Mouse (Mus musculus): ENCODE measurements around the gene Atf6. TPM values are rescaled to one million over a fixed set of nuclear protein-coding genes. Genes with fewer than 3 reads are reported as not detected.

Gene Atf6
- total and polyA plus RNA-seq, 3 experiments: 33.8 to 47.0 (median 35.3) TPM

GRCm38 (mm10) chr1:170704911-170705594 lies 162.5 kb downstream of the Atf6 start:
- in situ Hi-C loops (cut with MboI; ENCODE audit: low pct_ligation_motif_present, low pct_unique_long_range_greater_than_20kb, low sequenced_read_pairs): no loop called here
- no peak overlapping the region for H3K4me2 ChIP-seq (ENCODE audit: insufficient read depth, low read depth, poor library complexity, severe bottlenecking)

GRCm38 (mm10) chr1:170704103-170704502 lies 163.5 kb downstream of the Atf6 start:
- H3K4me3 ChIP-seq (replicated peaks in 1 of 3; ENCODE audit: low read depth in 2 of 3, low read length in 2 of 3, poor library complexity in 1 of 3): no peak overlapping the region
- dilution Hi-C loops (cut with MboI; ENCODE audit: extremely low pct_ligation_motif_present, extremely low pct_unique_long_range_greater_than_20kb, low sequenced_read_pairs): no loop called here
- H3K79me2 ChIP-seq (replicated peaks; ENCODE audit: control insufficient read depth, extremely low read depth, insufficient read depth, poor library complexity, severe bottlenecking): no peaks in the 10 kb centered on the region
- H3K36me3 ChIP-seq (replicated peaks in 1 of 2; ENCODE audit: control insufficient read depth in 1 of 2, insufficient read depth in 1 of 2, low read length in 1 of 2): peaks cover 20 to 37% of the 10 kb centered on the region in 2 experiments
- in situ Hi-C loops (cut with MboI; ENCODE audit: low pct_ligation_motif_present, low pct_unique_long_range_greater_than_20kb, low sequenced_read_pairs): no loop called here
- H3K9ac ChIP-seq (ENCODE audit: insufficient read depth, low read depth): no peak overlapping the region
- H3K27ac ChIP-seq (ENCODE audit: insufficient read depth, low read depth): no peak overlapping the region
- H3K4me1 ChIP-seq (ENCODE audit: control insufficient read depth in 1 of 2, insufficient read depth in 2 of 2): peaks cover 37 to 93% of the 10 kb centered on the region in 2 experiments
- no peak for TF ChIP-seq E2F4 (IDR thresholded peaks at IDR 0.05; ENCODE audit: insufficient replicate concordance, low read depth, low read length)
- TF ChIP-seq MXI1 (IDR thresholded peaks at IDR 0.05; ENCODE audit: low read depth, low read length): no peak
- TF ChIP-seq RCOR1 (conservative IDR thresholded peaks at IDR 0.05; ENCODE audit: low read depth, low read length): no peak
- TF ChIP-seq CHD2 (IDR thresholded peaks at IDR 0.05; ENCODE audit: low read length): no peak
- no peak for TF ChIP-seq ETS1 (conservative IDR thresholded peaks at IDR 0.05; ENCODE audit: low read depth, low read length)
- no peak for TF ChIP-seq USF1 (IDR thresholded peaks at IDR 0.05; ENCODE audit: low read depth, low read length)
- no peak for TF ChIP-seq MAZ (IDR thresholded peaks at IDR 0.05; ENCODE audit: low read depth, low read length)
- no peak for TF ChIP-seq UBTF (IDR thresholded peaks at IDR 0.05; ENCODE audit: low read depth, low read length)
- TF ChIP-seq IRF4 (IDR thresholded peaks at IDR 0.05; ENCODE audit: low read depth, low read length): no peak
- TF ChIP-seq USF2 (conservative IDR thresholded peaks at IDR 0.05; ENCODE audit: low read depth, low read length): no peak
- TF ChIP-seq RAD21 (IDR thresholded peaks at IDR 0.05; ENCODE audit: low read depth, low read length): no peak
- no peak for TF ChIP-seq ZNF384 (IDR thresholded peaks at IDR 0.05; ENCODE audit: low read depth, low read length)
- no peak for TF ChIP-seq HCFC1 (IDR thresholded peaks at IDR 0.05; ENCODE audit: low read depth, low read length)
- no peak overlapping the region for H3K4me2 ChIP-seq (ENCODE audit: insufficient read depth, low read depth, poor library complexity, severe bottlenecking)
- H3K9me3 ChIP-seq (replicated peaks; ENCODE audit: low read length): no peaks in the 10 kb centered on the region
- no peak for DNase-seq (ENCODE audit: extremely low read depth)
- no peaks in the 10 kb centered on the region for H3K27me3 ChIP-seq (replicated peaks)

More at GRCm38 (mm10) chr1:170704911-170705594, 162.5 kb downstream of the Atf6 start:
- Histone ChIP-seq H3K9ac (ENCODE audit: insufficient read depth, low read depth) (no peak overlapping the region), H3K4me3 (replicated peaks in 1 of 3; ENCODE audit: low read depth in 2 of 3, low read length in 2 of 3, poor library complexity in 1 of 3) (no peak overlapping the region), H3K9me3 (replicated peaks; ENCODE audit: low read length) (no peaks in the 10 kb centered on the region), H3K36me3 (replicated peaks in 1 of 2; ENCODE audit: control insufficient read depth in 1 of 2, insufficient read depth in 1 of 2, low read length in 1 of 2) (peaks cover 20 to 38% of the 10 kb centered on the region in 2 experiments), H3K4me1 (ENCODE audit: control insufficient read depth in 1 of 2, insufficient read depth in 2 of 2) (peaks cover 36 to 95% of the 10 kb centered on the region in 2 experiments), H3K27ac (ENCODE audit: insufficient read depth, low read depth) (no peak overlapping the region), H3K27me3 (replicated peaks) (no peaks in the 10 kb centered on the region), H3K79me2 (replicated peaks; ENCODE audit: control insufficient read depth, extremely low read depth, insufficient read depth, poor library complexity, severe bottlenecking) (peaks cover 2% of the 10 kb centered on the region; the same call in 1 of the 2 replicates)
- DNase-seq (ENCODE audit: extremely low read depth): no peak
- dilution Hi-C loops (cut with MboI; ENCODE audit: extremely low pct_ligation_motif_present, extremely low pct_unique_long_range_greater_than_20kb, low sequenced_read_pairs): no loop called here
- TF ChIP-seq EP300 (IDR thresholded peaks at IDR 0.05; ENCODE audit: low read length): no peak
- TF ChIP-seq TCF12 (IDR thresholded peaks at IDR 0.05; ENCODE audit: low read depth, low read length): no peak
- TF ChIP-seq CTCF (conservative IDR thresholded peaks at IDR 0.05 in 1 of 2, IDR thresholded peaks at IDR 0.05 in 1 of 2; ENCODE audit: low read depth in 2 of 2, low read length in 2 of 2): no peak
- no peak for TF ChIP-seq HCFC1 (IDR thresholded peaks at IDR 0.05; ENCODE audit: low read depth, low read length)
- no peak for TF ChIP-seq RAD21 (IDR thresholded peaks at IDR 0.05; ENCODE audit: low read depth, low read length)
- no peak for TF ChIP-seq KAT2A (IDR thresholded peaks at IDR 0.05; ENCODE audit: insufficient replicate concordance, low read length)
- no peak for TF ChIP-seq ZMIZ1 (IDR thresholded peaks at IDR 0.05; ENCODE audit: low read depth, low read length)
- no peak for TF ChIP-seq RCOR1 (conservative IDR thresholded peaks at IDR 0.05; ENCODE audit: low read depth, low read length)
- no peak for TF ChIP-seq MAFK (IDR thresholded peaks at IDR 0.05; ENCODE audit: insufficient replicate concordance, low read length)
